Mouse (Mus musculus): ENCODE data around the gene Acy3. TPM values are rescaled to one million over a fixed set of nuclear protein-coding genes. Genes with fewer than 3 reads are reported as not detected.
"Not testable (repeated sequence)": the region's sequence is repeated elsewhere in the genome, so short reads cannot be mapped to it uniquely, and the experiment has no call there.

Gene Acy3
- polyA plus RNA-seq, 1 experiment from 2014 or later: 12.8 TPM

DNA sequence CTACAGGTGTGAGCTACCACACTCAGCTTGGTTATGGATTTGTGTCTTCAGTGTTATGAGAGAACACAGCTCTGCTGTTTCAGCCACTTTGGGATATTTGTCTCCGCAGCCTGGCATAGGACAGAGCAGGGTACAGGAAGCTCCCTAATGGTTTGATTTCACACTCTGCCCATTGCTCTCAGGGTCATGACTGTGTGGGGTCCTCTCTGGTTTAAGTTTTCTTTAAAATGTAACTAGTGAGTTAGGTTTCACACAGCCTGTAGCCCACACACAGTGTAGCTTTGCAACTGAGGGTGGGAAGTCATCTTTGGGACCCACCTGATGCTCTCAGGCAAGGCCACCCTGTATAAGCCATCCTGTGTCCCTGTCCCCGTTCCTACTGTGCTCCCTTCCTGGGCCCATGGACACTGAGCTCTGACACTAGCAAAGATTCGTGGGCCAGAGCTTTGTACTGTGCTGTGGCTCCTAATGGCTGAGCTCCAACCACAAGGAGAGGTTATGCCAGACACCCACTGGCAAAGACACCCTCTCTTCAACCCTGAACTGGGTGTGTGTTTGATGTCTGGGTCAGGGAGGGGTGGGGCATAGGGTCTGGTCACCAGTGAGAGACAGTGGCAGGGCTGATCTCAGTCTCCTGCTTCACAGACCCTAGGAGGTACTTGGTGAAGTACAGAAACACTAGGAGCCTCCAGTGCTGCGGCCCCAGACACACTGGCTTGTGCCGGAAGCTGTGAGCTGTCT, 28.9 kb upstream of the Acy3 start:
- H3K4me3 ChIP-seq (replicated peaks); H3K9me3 ChIP-seq; H3K36me3 ChIP-seq; H3K9ac ChIP-seq; H3K4me2 ChIP-seq (replicated peaks); H3K4me1 ChIP-seq (replicated peaks); H3K27me3 ChIP-seq (replicated peaks); H3K27ac ChIP-seq; ATAC-seq: not testable (repeated sequence)
- 77% methylated on average over 5 of the region's 5 CpGs for WGBS

DNA sequence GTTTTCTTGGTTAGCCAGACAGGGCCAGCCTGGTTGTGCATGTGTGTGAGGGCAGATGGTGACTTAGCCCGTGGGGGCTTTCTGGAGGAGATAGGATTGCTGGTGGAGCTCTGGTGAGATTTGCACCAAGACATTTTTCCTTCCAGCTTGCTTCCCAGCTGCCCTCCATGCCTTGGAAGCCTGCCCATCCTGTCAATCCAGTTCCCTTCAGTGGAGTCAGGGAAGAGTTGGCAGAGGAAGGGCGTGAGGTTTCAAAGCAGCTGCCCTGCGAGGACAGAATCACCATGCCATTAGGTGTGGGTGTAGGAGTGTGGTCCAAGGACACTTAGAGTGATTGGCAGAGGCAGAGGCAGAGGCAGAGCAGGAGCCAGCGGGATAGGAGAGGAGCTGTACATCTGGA, 27.9 kb upstream of the Acy3 start, which contains the start of gene Aldh3b3:
TSS of gene Aldh3b3 (plus strand) at position 176 of the 400 bp plus-strand sequence.
- H3K9me3 ChIP-seq: no peaks in the 10 kb centered on the region
- no peak for ATAC-seq
- no peak within 1 kb of the TSS for H3K4me3 ChIP-seq (replicated peaks)
- 63% methylated on average over 4 of the region's 4 CpGs for WGBS
- no peak within 1 kb of the TSS for H3K4me2 ChIP-seq (replicated peaks)
- peaks cover 2% of the 10 kb centered on the region; the same call in 1 of the 2 replicates for H3K4me1 ChIP-seq (replicated peaks)
- no peak within 1 kb of the TSS for H3K9ac ChIP-seq
- H3K27ac ChIP-seq: no peak within 1 kb of the TSS
- no peaks in the 10 kb centered on the region for H3K27me3 ChIP-seq (replicated peaks)
- H3K36me3 ChIP-seq: no peaks in the 10 kb centered on the region

DNA sequence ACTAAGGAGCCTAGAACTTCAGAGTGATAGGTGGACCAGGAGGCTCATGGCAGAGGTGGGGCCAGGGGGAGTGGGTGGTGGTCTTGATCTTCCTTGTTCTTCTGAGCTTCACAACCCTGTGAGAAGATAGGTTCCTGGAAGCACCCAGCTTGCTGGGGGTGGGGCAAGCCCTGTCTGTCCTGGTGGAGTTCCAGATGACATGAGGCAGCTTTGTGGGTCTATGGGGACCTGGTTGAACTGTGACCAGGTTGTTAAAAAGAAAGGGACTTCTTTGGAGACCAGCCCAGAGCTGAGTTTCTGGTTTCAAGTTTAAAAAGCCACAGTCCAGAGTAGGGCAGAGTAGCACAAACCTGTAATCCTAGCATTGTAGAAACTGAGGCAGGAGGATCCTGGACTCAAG, 27.3 kb upstream of the Acy3 start:
- no peaks in the 10 kb centered on the region for H3K36me3 ChIP-seq
- no peak overlapping the region for H3K4me3 ChIP-seq (replicated peaks)
- no peak overlapping the region for H3K9ac ChIP-seq
- no peak overlapping the region for H3K4me2 ChIP-seq (replicated peaks)
- H3K9me3 ChIP-seq: no peaks in the 10 kb centered on the region
- no peak overlapping the region for H3K27ac ChIP-seq
- no peak for ATAC-seq
- H3K27me3 ChIP-seq (replicated peaks): no peaks in the 10 kb centered on the region
- peaks cover 2% of the 10 kb centered on the region; the same call in 1 of the 2 replicates for H3K4me1 ChIP-seq (replicated peaks)

DNA sequence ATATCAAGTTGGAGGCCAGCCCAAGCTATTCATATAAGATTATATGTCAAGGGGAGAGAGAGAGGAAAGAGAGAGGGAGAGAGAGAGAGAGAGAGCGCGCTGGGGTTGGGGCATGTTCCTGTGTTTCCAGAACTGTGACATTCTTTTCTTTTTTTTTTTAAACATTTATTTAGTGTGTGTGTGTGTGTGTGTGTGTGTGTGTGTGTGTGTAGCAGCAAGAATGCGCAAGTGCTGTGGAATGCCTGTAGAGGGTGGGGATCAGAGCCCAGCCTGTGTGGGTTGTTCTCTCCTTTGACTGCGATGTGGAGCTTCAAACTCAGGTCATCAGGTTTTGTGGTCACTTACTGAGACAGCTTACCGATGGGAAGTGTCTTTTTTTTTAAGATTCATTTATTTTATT, 26.2 kb upstream of the Acy3 start:
- Histone ChIP-seq H3K36me3 (no peaks in the 10 kb centered on the region), H3K4me3 (replicated peaks) (no peak overlapping the region), H3K27ac (no peak overlapping the region), H3K4me1 (replicated peaks) (peaks cover 2% of the 10 kb centered on the region; the same call in 1 of the 2 replicates), H3K9ac (no peak overlapping the region), H3K9me3 (no peaks in the 10 kb centered on the region), H3K4me2 (replicated peaks) (no peak overlapping the region), H3K27me3 (replicated peaks) (no peaks in the 10 kb centered on the region)
- ATAC-seq: no peak
- WGBS: 72% methylated on average over 5 of the region's 5 CpGs

- H3K9ac ChIP-seq; H3K36me3 ChIP-seq; H3K4me2 ChIP-seq (replicated peaks); H3K9me3 ChIP-seq; H3K27ac ChIP-seq; ATAC-seq; H3K27me3 ChIP-seq (replicated peaks); H3K4me1 ChIP-seq (replicated peaks); H3K4me3 ChIP-seq (replicated peaks): not testable (repeated sequence)
- 86% methylated on average over 6 of the region's 6 CpGs for WGBS
These were observed 24.6 kb upstream of the Acy3 start for GRCm38 (mm10) chr19:3961805-3962204.

DNA sequence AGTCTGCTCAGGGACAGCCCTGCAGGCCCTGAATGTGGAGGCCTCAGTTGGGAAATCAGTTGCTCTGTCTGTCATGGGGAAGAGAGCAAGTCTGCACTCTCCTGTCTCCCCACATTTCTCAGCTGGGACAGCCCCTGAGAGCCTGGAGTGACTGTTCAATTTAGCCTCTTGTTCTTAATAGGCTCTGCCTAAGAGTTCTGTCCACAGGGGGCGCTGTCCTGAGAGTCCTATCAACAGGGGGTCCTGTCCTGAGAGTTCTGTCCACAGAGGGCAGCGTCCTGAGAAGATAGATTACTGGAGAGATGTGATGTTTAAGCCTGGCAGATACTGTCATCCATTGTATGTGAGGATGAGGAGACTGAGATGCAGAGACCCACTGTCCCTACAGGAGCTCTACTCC, 23.9 kb upstream of the Acy3 start:
- Histone ChIP-seq H3K4me3 (replicated peaks) (no peak overlapping the region), H3K4me1 (replicated peaks) (no peaks in the 10 kb centered on the region), H3K4me2 (replicated peaks) (no peak overlapping the region), H3K36me3 (no peaks in the 10 kb centered on the region), H3K9me3 (no peaks in the 10 kb centered on the region), H3K27ac (no peak overlapping the region), H3K9ac (no peak overlapping the region), H3K27me3 (replicated peaks) (no peaks in the 10 kb centered on the region)
- WGBS: 15% methylated on average over 2 of the region's 2 CpGs
- ATAC-seq: no peak

GRCm38 (mm10) chr19:3964030-3964429, 22.3 kb upstream of the Acy3 start:
- no peak overlapping the region for H3K4me3 ChIP-seq (replicated peaks)
- no peaks in the 10 kb centered on the region for H3K4me1 ChIP-seq (replicated peaks)
- H3K4me2 ChIP-seq (replicated peaks): no peak overlapping the region
- no peaks in the 10 kb centered on the region for H3K27me3 ChIP-seq (replicated peaks)
- H3K9me3 ChIP-seq: no peaks in the 10 kb centered on the region
- 74% methylated on average over 4 of the region's 4 CpGs for WGBS
- no peak overlapping the region for H3K27ac ChIP-seq
- no peak for ATAC-seq
- no peak overlapping the region for H3K9ac ChIP-seq
- H3K36me3 ChIP-seq: no peaks in the 10 kb centered on the region

- no peak overlapping the region for H3K4me2 ChIP-seq (replicated peaks)
- H3K27ac ChIP-seq: no peak overlapping the region
- H3K36me3 ChIP-seq: no peaks in the 10 kb centered on the region
- H3K9me3 ChIP-seq: no peaks in the 10 kb centered on the region
- no peaks in the 10 kb centered on the region for H3K4me1 ChIP-seq (replicated peaks)
- H3K4me3 ChIP-seq (replicated peaks): no peak overlapping the region
- 68% methylated on average over 11 of the region's 11 CpGs for WGBS
- H3K27me3 ChIP-seq (replicated peaks): no peaks in the 10 kb centered on the region
- ATAC-seq: no peak
- H3K9ac ChIP-seq: no peak overlapping the region
These were observed 19.9 kb upstream of the Acy3 start for GRCm38 (mm10) chr19:3966330-3967075.

DNA sequence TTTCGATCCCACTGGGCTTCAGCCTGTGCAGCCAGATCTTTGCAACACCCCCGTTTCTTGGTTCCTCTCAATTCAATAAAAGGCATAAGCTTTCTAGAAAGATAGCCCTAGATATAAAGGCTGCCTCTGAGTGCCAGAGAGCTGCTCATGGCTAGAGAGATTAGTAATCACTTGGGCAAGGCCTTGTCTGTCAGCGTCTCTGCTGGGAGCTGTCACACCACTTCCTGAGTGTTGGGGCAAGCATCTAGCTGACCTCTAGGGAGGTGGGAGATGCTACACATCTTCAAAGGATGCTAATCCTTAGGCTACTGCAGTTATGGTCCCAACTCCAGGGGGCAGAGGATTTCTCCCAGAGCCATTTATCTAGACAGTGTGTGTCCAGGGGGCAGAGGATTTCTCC, 19.1 kb upstream of the Acy3 start:
- H3K36me3 ChIP-seq: no peaks in the 10 kb centered on the region
- no peaks in the 10 kb centered on the region for H3K27me3 ChIP-seq (replicated peaks)
- no peak overlapping the region for H3K4me2 ChIP-seq (replicated peaks)
- H3K9me3 ChIP-seq: no peaks in the 10 kb centered on the region
- H3K27ac ChIP-seq: no peak overlapping the region
- no peak for ATAC-seq
- no peak overlapping the region for H3K9ac ChIP-seq
- 59% methylated on average over 3 of the region's 3 CpGs for WGBS
- H3K4me1 ChIP-seq (replicated peaks): 0 out of 2 replicates have a peak, but pooled peaks cover 2% of the 10 kb centered on the region
- no peak overlapping the region for H3K4me3 ChIP-seq (replicated peaks)

DNA sequence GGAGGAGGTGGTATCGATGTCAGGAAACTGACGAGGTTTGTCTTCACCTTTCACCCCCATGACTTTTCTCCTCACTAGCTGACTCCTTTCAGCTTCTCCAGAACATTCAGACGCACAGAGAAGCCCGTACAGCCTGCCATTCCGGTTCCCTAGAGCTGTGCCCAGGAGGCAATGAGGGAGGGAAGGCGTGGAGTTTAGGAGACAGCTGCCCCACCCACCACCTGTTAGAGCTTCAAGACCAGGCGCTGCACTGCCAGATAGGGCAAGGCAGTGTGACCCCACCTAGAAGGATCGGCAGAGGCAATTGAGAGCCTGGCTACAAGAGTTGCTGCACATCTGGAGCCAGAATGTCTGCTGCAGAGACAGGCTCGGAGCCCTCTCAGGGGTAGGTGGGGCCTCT, 14.1 kb upstream of the Acy3 start, which contains the start of gene Aldh3b2:
TSS of gene Aldh3b2 (plus strand) at position 100 of the 400 bp plus-strand sequence.
- Histone ChIP-seq H3K27me3 (replicated peaks) (no peaks in the 10 kb centered on the region), H3K4me1 (replicated peaks) (0 out of 2 replicates have a peak, but pooled peaks cover 5% of the 10 kb centered on the region), H3K9ac (no peak within 1 kb of the TSS), H3K36me3 (no peaks in the 10 kb centered on the region), H3K27ac (0 out of 2 replicates have a peak within 1 kb of the TSS, but pooled peaks have one; percentile 6), H3K9me3 (no peaks in the 10 kb centered on the region), H3K4me3 (replicated peaks) (no peak within 1 kb of the TSS), H3K4me2 (replicated peaks) (no peak within 1 kb of the TSS)
- peak; percentile 84 for ATAC-seq
- 19% methylated on average over 9 of the region's 9 CpGs for WGBS

GRCm38 (mm10) chr19:3974608-3975007, 11.8 kb upstream of the Acy3 start:
- H3K4me1 ChIP-seq (replicated peaks); H3K4me2 ChIP-seq (replicated peaks); H3K4me3 ChIP-seq (replicated peaks); H3K9me3 ChIP-seq; ATAC-seq; H3K36me3 ChIP-seq; H3K9ac ChIP-seq; H3K27ac ChIP-seq; H3K27me3 ChIP-seq (replicated peaks): not testable (repeated sequence)
- 89% methylated on average over 6 of the region's 6 CpGs for WGBS

DNA sequence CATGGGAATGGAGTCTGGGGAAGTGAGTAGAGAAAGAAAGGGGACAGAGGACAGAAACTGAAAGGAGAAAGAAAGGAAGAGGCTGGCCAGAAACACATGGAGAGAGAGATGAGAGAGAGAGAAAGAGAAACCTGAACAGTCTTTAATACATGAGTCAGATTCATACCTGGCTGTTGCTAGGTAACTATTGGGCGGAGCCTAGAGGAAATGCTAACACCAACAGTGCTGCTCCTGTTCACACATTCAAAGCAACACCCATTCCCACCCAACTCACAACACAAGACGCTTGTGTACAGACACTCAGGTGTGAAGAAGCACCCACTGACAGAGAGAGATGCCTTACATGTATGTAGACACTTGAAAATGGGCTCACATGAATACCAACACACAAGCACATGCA, 10.5 kb upstream of the Acy3 start:
- no peaks in the 10 kb centered on the region for H3K27me3 ChIP-seq (replicated peaks)

More for the DNA sequence above, 10.5 kb upstream of the Acy3 start:
- Histone ChIP-seq H3K4me1 (replicated peaks) (peaks cover 5% of the 10 kb centered on the region; the same call in 1 of the 2 replicates), H3K4me2 (replicated peaks) (no peak overlapping the region), H3K4me3 (replicated peaks) (no peak overlapping the region), H3K36me3 (no peaks in the 10 kb centered on the region), H3K9ac (no peak overlapping the region), H3K27ac (no peak overlapping the region), H3K9me3 (no peaks in the 10 kb centered on the region)
- whole genome bisulfite sequencing: 65% methylated on average over 2 of the region's 2 CpGs
- ATAC-seq: no peak
